Mouse (Mus musculus) WW6 (cell line): ENCODE data around the gene Ptn.
A peak's percentile ranks its signal among the peaks of the same experiment; 100 is the strongest.

Experiments used
- DNase-seq: peaks from one replicate; pipeline ENCODE4 v3.0.0-alpha.2; 2013; ENCODE audit warnings: low read depth, low spot score

The Ptn gene

GRCm38 (mm10) chr6:36809747-36810285, at the start of gene Ptn:
Gene Ptn, minus strand, starts transcription at chr6:36810220.
- DNase-seq, result peak; percentile 16

GRCm38 (mm10) chr6:36858258-36859041, 48.4 kb upstream of the Ptn start:
- peak; percentile 0 for DNase-seq

GRCm38 (mm10) chr6:36857627-36858257, 47.7 kb upstream of the Ptn start:
- DNase-seq, result peak; percentile 1

DNA sequence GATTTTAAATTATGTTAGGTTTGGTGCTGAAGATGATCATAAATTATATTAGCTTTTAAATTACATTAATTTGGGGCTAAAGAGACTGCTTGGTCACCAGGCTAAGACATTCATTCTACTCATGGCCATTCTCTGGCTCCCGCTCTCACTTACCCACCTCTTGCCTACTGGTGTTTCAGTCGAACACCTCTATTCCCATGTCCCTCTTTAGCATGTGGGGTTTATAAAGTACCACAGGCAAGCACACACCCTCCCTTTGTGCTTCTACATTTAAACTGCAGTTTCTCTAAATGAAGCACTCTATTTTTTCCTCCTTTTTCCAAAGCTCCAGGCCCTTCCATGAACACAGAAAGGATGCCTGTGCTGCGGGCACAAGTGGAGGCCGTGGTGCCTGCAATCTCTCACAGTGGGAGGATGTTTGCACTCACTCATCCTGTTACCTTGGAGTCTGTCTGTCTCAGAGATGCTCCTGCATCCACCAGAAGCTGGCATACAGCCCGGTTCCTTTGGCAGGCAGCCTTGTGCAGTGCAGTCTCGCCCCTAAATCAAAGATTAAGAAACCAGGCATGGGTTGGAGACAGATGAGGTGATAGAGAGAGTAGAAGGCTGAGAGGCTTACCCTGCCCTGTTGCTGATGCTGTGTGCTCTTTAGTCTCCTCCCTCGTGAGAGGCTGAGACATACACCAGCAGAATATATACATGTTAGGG, 40.6 kb upstream of the Ptn start:
- no peak for DNase-seq

- no peak for DNase-seq
Measured at GRCm38 (mm10) chr6:36845288-36845687, 35.3 kb upstream of the Ptn start.

GRCm38 (mm10) chr6:36844258-36844657, 34.2 kb upstream of the Ptn start:
- DNase-seq, result no peak

DNA sequence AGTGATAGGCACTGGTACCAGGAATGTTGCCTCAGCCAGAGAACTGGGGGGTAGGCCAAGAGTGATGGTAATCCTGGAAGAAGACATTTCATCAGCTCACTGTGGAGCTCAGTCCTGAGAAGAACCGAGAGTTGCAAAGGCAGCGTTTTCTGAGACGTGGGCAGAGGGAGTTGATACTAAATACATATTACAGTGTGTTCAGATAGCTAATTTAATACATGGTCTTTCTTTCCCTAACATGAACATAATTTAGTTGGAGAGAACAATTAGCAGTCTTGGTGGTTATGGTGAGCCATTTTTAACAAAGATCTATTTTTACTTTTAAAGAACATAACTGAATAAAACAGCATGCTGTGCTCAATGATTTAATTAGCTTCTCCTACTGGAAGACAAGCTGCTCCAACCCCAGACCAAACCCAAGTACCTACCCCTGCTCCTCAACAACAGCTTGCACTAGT, 33.0 kb upstream of the Ptn start:
- no peak for DNase-seq

- DNase-seq, result no peak
Measured at GRCm38 (mm10) chr6:36842101-36842922, 32.3 kb upstream of the Ptn start.

- no peak for DNase-seq
Measured at GRCm38 (mm10) chr6:36841701-36842100, 31.7 kb upstream of the Ptn start.

DNA sequence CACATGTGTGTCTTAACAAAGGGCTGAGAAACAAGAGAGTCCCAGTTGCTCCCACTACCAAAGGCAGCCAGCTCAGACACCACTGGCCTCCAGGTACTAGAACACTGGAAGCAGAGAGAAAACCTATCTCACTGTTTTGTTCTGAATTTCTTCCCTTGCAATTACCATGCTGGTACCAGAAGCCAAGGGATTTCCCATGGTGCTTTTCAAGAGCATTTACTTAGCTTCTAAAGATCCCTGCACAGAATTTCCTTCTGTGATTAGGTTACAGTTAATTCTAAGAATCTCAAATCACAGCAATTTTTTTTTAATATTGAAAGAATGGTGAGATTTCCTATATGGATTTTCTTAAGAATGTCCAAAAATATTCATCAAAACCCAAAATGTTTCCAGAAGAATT, 31.2 kb upstream of the Ptn start:
- DNase-seq, result no peak

DNA sequence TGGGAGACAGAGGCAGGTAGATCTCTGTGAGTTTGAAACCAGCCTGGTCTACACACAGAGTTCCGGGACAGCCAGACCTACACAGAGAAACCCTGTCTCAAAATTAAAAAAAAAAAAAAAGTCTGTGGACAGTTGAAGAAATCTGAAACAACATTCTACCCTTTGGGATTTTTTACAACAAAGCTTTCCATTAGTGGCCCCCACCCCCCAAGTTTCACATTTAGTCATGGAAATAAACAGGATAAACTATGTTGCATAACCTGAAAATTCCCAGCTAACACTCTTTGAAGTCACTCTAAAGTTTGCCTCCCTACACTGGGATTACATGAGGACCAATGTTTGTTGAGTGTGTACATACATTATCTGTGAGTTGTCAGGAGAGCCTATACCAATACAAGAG, 28.7 kb upstream of the Ptn start:
- DNase-seq, result no peak

DNA sequence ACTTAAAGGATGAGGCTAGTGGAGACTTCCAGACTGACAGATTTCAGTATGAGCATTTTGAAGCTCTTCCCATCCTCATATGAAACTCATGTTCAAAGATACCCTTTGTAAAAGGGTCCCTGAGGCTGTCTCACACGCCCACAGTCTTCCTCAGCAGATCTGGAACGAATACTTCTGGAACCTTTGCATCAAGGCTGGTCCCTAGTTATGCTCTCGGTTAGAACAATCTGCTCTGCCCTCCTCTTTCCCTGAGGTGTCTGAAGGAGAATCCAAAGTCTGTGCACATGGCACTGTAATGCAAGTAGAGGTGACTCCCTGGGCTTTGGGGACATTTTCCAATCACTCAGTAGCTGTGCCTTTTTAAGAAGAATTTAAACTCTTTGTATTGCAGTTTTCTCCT, 25.3 kb upstream of the Ptn start:
- DNase-seq, result no peak

- DNase-seq, result no peak
Measured at GRCm38 (mm10) chr6:36834695-36835265, 24.8 kb upstream of the Ptn start.

GRCm38 (mm10) chr6:36832681-36833080, 22.7 kb upstream of the Ptn start:
- no peak for DNase-seq

DNA sequence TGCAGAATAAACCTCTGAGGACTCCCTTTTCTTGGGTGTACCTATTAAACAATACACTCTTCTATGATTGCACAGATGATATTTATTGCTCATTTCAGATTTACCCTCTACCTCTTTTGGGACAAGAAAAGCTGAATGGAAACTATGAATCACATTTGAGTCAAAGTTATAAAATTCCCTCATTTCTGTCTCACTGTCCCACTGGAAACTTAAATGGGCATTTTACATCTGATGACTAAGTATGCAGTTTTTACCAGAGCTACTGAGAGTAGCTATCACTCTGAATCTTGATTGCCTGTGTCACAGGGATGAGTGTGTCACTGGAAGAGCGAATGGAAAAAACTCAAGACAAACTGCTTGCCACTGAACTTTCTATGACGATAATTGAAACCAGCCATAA, 22.2 kb upstream of the Ptn start:
- no peak for DNase-seq

GRCm38 (mm10) chr6:36830371-36830925, 20.4 kb upstream of the Ptn start:
- DNase-seq, result no peak

DNA sequence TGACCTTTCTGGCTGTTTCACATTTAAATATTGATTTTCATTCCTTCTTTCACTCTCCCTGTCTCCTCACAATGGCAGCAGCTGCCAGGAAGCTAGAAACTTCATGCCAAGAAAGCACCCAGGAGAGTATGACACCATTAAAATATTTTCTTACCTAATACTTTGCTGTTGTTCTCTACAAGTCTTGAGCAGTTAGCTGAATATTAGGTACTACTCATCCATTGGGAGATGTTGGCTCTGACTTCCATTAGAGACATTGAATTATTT, 9.7 kb upstream of the Ptn start:
- no peak for DNase-seq

- DNase-seq, result no peak
Measured at GRCm38 (mm10) chr6:36819019-36819783, 9.2 kb upstream of the Ptn start.

DNA sequence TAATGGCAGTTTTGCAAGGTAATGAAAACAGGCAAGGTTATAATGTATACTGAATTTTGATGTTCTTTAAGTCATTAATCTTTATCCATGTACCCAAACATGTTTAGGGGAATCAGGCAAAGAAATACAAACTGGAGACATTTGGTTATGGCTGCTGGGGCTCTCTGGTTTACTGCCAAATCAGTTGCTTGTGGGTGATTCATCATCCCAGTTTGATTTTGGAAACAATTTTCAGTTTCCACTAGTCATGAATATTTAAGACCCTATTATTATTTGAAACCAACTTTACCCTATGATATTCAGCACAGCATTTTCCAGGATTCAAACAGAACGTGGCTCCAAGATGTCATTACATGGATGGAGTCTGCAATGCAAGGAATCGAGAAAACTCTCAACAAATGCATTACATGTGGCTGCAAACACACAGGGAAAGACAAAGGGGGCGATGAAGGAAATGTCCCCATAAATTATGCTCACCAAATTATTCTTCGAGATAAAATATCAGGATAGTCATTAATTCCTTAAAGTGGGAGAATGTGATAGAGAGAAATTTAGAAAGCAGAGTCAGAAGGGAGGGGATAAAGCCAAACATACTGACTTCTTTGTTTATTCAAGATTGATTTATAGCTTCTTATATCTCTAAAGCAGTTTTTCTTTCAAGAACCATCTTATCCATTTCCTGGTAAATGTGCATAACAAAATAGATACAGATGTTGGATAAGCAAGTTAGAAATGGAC, 8.4 kb upstream of the Ptn start:
- no peak for DNase-seq

GRCm38 (mm10) chr6:36816666-36817065, 6.6 kb upstream of the Ptn start:
- DNase-seq, result no peak
